Mouse (Mus musculus) limb, embryonic 14.5 days (tissue): ENCODE data around the gene Ppp1r3f. TPM values are rescaled to one million over a fixed set of nuclear protein-coding genes. Genes with fewer than 3 reads are reported as not detected.

Experiments
- ATAC-seq: fragments of 200-750 bp; cut with Nextera tagmentation; 2 replicates; pipeline ENCODE4 v1.8.0; 2017; ENCODE audit warnings: low read depth, moderate number of reproducible peaks, moderate TSS enrichment; ENCODE audit not compliant: low FRiP score
- DNase-seq: peaks from one replicate; pipeline ENCODE4 v3.0.0-alpha.2; 2015; ENCODE audit warnings: low spot score
- H3K27ac ChIP-seq: fragments of 300-500 bp; sonication (generic); replicated peaks from 2 replicates; pipeline ENCODE4 v1.5.1; 2014; ENCODE audit warnings: low read depth, mild to moderate bottlenecking, low read length, moderate library complexity, mixed read lengths
- H3K27me3 ChIP-seq: fragments of 300-500 bp; sonication (generic); 2 replicates; pipeline ENCODE4 v1.6.1; 2014; ENCODE audit warnings: low read length, mixed read lengths; ENCODE audit not compliant: control insufficient read depth, insufficient read depth
- H3K36me3 ChIP-seq: fragments of 300-500 bp; sonication (generic); 2 replicates; pipeline ENCODE4 v1.6.1; 2014; ENCODE audit warnings: mild to moderate bottlenecking, low read length, moderate library complexity, mixed read lengths; ENCODE audit not compliant: control insufficient read depth, insufficient read depth
- H3K4me1 ChIP-seq: fragments of 300-500 bp; sonication (generic); 2 replicates; pipeline ENCODE4 v1.6.1; 2014; ENCODE audit warnings: antibody characterized with exemption, low read length, mixed read lengths; ENCODE audit not compliant: control insufficient read depth, insufficient read depth
- H3K4me2 ChIP-seq: fragments of 300-500 bp; sonication (generic); replicated peaks from 2 replicates; pipeline ENCODE4 v1.6.1; 2014; ENCODE audit warnings: low read depth, mild to moderate bottlenecking, low read length, moderate library complexity; ENCODE audit not compliant: severe bottlenecking
- H3K4me3 ChIP-seq: fragments of 300-500 bp; sonication (generic); replicated peaks from 2 replicates; pipeline ENCODE4 v1.5.1; 2014; ENCODE audit warnings: low read length
- H3K9ac ChIP-seq: fragments of 300-500 bp; sonication (generic); 2 replicates; pipeline ENCODE4 v1.6.1; 2014; ENCODE audit warnings: mild to moderate bottlenecking, low read depth, low read length, moderate library complexity; ENCODE audit not compliant: severe bottlenecking
- H3K9me3 ChIP-seq: fragments of 300-500 bp; sonication (generic); 2 replicates; pipeline ENCODE4 v1.6.1; 2016; ENCODE audit warnings: low read length; ENCODE audit not compliant: control insufficient read depth
- POLR2A ChIP-seq: fragments of 200-500 bp; IDR thresholded peaks from 2 replicates; pipeline ENCODE4 v1.8.0; 2012; ENCODE audit warnings: inconsistent platforms, mild to moderate bottlenecking, moderate library complexity, borderline replicate concordance; ENCODE audit not compliant: insufficient read depth, insufficient read length; ENCODE audit errors: extremely low read depth
- WGBS: fragments of 180-500 bp; shearing (Covaris S2); extraction: QIAGEN DNeasy Blood & Tissue Kit; methylation state at CpG from one replicate; pipeline ENCODE4 v1.1.7; 2014; 5-methylcytosine and 5-hydroxymethylcytosine counted together
- polyA plus RNA-seq, 2 experiments: library from polyadenylated mRNA; depleted of rRNA in 1 of 2; stranded (reverse) in 1 of 2; unstranded in 1 of 2; fragments of >200 nt; fragmentation: Nextera tagmentation in 1 of 2; extraction: Ambion mirVana in 1 of 2; gene quantifications; 2 replicates each; pipeline versions ENCODE4 v1.2.1 to v1.2.3; 2012 to 2014

The Ppp1r3f gene
- polyA plus RNA-seq, 2 experiments = 1.5 to 6.0 TPM

DNA sequence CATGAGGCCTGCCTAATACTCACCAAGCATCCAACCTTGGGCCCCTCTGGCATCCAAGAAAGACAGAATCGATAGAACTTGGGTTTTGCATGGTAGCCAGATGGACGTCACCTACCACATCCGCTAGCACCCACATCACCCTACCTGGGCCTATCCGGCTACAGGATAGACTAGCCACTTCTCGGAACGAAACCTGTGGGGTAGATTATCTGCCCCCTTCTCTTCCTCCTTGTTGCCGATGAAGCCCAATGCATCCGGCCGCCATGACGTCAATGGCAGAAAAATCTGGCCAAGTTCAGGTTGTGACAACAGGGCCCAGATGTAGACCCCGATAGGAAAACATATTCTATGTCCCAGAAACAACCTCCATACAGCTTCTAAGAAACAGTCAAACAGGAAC is 9.8 kb upstream of the Ppp1r3f start:
- DNase-seq = no peak
- Histone ChIP-seq H3K4me3 (no peak overlapping the region), H3K4me2 (no peak overlapping the region), H3K9ac (no peak overlapping the region), H3K4me1 (no peaks in the 10 kb centered on the region), H3K9me3 (no peaks in the 10 kb centered on the region), H3K27me3 (no peaks in the 10 kb centered on the region), H3K27ac (no peak overlapping the region), H3K36me3 (no peaks in the 10 kb centered on the region)
- ATAC-seq = no peak
- WGBS = 98% methylated on average over 11 of the region's 11 CpGs
- no peak for TF ChIP-seq POLR2A

DNA sequence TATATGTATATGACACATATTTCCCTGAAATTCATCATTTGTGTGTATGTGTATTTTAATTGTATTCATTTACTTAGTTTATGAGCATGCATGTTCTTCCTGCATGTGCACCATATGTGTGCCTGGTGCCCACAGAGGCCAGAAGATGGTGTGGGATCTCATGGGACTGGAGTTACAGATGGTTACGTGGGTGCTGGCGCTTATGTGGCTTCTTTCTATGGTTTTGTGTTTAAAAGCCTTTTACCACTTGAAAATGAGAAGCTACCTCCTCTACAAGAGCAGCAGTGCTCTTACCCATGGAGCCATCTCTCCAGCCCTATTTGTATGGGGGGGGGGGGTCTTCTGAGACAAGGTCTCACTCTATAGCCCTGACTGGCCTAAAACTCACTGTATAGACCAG is 7.1 kb upstream of the Ppp1r3f start:
- Histone ChIP-seq H3K27me3 (no peaks in the 10 kb centered on the region), H3K36me3 (no peaks in the 10 kb centered on the region), H3K9me3 (no peaks in the 10 kb centered on the region), H3K4me2 (no peak overlapping the region), H3K9ac (no peak overlapping the region), H3K4me1 (no peaks in the 10 kb centered on the region), H3K27ac (no peak overlapping the region), H3K4me3 (no peak overlapping the region)
- no peak for ATAC-seq
- TF ChIP-seq POLR2A = no peak
- DNase-seq = no peak
- WGBS = 81% methylated on average over 2 of the region's 2 CpGs

DNA sequence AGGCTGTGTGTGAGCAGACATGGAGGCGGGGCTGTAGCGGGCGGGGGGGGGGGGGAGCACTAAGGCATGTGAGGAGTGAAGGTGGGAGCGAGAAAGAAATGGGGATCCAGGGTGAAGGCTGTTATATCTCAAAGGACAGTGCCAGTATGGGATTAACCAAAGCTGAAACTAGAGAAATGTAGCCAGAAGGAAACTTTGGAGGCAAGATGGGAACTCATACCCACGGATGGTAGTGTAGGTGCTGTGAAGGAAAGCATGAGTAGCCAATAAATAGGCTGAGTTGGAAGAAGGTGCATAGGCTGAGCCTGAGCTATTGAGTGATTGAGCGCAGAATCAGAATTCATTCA is 775 bp upstream of the Ppp1r3f start:
- no peaks in the 10 kb centered on the region for H3K27me3 ChIP-seq

DNA sequence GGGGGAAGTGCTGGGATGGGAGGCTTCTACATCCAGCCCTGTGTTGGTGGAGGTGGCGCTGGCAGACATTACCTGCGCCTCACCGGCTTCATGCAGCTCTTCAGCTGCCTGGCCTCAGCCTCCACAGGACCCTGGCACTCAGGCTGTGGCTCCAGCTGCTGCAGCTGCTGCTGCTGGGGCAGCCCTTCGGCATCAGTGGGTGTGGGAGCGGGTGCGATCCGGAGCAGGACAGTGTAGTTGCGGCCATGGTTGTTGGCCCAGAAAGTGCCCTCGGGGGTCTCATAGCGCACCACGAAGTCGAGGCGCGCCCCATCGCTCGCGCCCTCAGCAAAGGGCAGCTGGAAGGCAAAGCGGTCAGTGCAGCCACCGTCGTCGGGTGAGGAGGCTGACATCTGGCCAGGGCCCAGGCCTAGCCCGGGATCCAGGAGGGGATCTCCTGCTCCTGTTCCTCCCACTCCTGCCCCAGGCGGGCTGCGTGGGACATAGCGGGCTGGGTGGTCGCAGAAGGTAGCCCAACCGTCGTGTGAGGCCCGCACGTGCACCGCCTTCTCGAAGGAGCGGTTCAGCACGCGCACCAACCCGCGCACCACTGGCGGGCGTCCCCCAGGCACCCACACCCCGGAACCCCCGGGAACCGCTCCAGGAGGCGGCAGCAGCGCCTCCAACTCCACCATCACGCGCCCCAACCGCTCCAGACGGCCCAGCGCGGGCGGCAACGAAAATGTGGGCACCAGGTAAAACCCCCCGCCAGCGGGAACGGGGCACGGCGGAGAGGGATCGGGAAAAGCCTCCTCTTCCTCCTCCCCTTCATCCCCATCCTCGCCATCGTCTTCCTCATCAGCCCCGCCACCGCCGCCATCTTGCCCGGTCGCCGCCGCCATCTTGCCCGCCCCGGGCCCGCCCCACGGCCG is 652 bp downstream of the Ppp1r3f start, which contains the start of gene Foxp3:
Gene Foxp3 (plus strand): TSS at position 469 of the 911 bp plus-strand sequence.
- Histone ChIP-seq H3K4me3 (peak within 1 kb of the TSS; percentile 59), H3K4me2 (peak within 1 kb of the TSS; percentile 55), H3K9me3 (no peaks in the 10 kb centered on the region), H3K9ac (peak within 1 kb of the TSS; percentile 73), H3K4me1 (0 out of 2 replicates have a peak, but pooled peaks cover 2% of the 10 kb centered on the region), H3K36me3 (no peaks in the 10 kb centered on the region), H3K27ac (peak within 1 kb of the TSS; percentile 74), H3K27me3 (no peaks in the 10 kb centered on the region)
- WGBS = 27% methylated on average over 39 of the region's 72 CpGs
- no peak for TF ChIP-seq POLR2A
- no peak for DNase-seq
- peak; percentile 64 for ATAC-seq

More for the DNA sequence above, 775 bp upstream of the Ppp1r3f start:
- 0 out of 2 replicates have a peak, but pooled peaks cover 2% of the 10 kb centered on the region for H3K4me1 ChIP-seq
- peak overlapping the region; percentile 46 for H3K4me2 ChIP-seq
- H3K9me3 ChIP-seq = no peaks in the 10 kb centered on the region
- ATAC-seq (no peak), DNase-seq (no peak)
- H3K27ac ChIP-seq = 0 out of 2 replicates have a peak overlapping the region, but pooled peaks have one; percentile 19
- H3K36me3 ChIP-seq = no peaks in the 10 kb centered on the region
- H3K4me3 ChIP-seq = peak overlapping the region; percentile 59
- TF ChIP-seq POLR2A = no peak
- 19% methylated on average over 5 of the region's 6 CpGs for WGBS
- H3K9ac ChIP-seq = 0 out of 2 replicates have a peak overlapping the region, but pooled peaks have one; percentile 7

DNA sequence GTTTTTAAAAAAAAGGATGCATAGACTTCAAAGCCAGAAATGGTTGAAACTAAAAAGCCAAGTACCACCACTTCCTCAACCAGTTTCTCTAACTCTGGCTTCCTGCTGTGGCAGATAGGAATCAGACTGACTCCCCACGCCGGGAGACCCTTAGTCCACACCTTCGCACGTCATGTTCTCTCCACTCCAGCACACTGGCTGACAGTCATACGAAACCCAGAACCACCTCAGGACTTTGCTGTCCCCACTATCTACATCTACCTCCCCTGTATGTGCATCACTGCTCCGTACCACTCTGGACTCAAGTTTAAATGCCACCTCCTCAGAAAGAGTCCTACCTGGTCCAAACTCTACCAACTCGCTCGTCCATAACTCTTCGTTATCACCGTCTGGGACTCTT is 1.6 kb downstream of the Ppp1r3f start:
- Histone ChIP-seq H3K9ac (no peak overlapping the region), H3K4me1 (0 out of 2 replicates have a peak, but pooled peaks cover 2% of the 10 kb centered on the region), H3K27ac (no peak overlapping the region), H3K36me3 (no peaks in the 10 kb centered on the region), H3K4me3 (no peak overlapping the region), H3K27me3 (no peaks in the 10 kb centered on the region), H3K4me2 (peak overlapping the region; percentile 55; the same call in 1 of the 2 replicates), H3K9me3 (no peaks in the 10 kb centered on the region)
- no peak for TF ChIP-seq POLR2A
- DNase-seq (no peak), ATAC-seq (no peak)
- WGBS = 90% methylated on average over 10 of the region's 10 CpGs
